Mouse (Mus musculus) left cerebral cortex, postnatal 14 days (tissue): ENCODE results near the gene Mllt6. TPM values are rescaled to one million over a fixed set of nuclear protein-coding genes. Genes with fewer than 3 reads are reported as not detected.
"Not testable (repeated sequence)": the region's sequence is repeated elsewhere in the genome, so short reads cannot be mapped to it uniquely, and the experiment has no call there.

Source experiments
- DNase-seq, 2 experiments: peaks; one replicate each; pipeline ENCODE4 v3.0.0; 2021 to 2022; ENCODE audit warnings: low spot score in 2 of 2, mixed read lengths in 1 of 2
- intact Hi-C: fragments of 180-260 bp; cut with DNase I; formaldehyde crosslinking; loops from one replicate; pipeline ENCODE4 v1.15.1; 2025
- microRNA-seq, 2 experiments: library from miRNA; unstranded; fragments of <30 nt; microRNA quantifications; one replicate each; pipeline ENCODE4 v1.2.0; 2022
- total RNA-seq, 2 experiments: library from RNA; stranded (reverse); gene quantifications; 2 replicates each; pipeline ENCODE4 v1.2.3; 2021

The Mllt6 gene
- total RNA-seq, 2 experiments from 2014 or later, result 79.8 to 80.1 TPM

DNA sequence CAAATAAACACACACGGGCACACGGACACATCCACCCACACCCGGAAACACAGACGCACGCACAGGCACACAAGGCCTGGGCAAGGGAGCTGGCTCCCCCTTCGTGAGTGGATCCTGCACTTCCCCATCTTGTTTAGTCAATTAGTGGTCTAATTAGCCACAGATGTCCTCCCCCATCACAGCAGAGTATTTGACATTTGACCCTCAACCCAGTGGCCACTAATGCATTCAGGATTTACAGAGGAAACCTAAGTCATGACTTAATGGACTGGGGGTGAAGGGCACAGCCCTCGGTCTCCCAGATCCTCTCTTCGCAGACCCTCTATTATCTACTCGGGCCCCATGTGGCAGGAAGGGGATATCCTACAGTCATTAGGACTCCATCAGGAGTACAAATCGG, 70.5 kb downstream of the Mllt6 start:
- intact Hi-C loops, result no loop called here
- no peak for DNase-seq

DNA sequence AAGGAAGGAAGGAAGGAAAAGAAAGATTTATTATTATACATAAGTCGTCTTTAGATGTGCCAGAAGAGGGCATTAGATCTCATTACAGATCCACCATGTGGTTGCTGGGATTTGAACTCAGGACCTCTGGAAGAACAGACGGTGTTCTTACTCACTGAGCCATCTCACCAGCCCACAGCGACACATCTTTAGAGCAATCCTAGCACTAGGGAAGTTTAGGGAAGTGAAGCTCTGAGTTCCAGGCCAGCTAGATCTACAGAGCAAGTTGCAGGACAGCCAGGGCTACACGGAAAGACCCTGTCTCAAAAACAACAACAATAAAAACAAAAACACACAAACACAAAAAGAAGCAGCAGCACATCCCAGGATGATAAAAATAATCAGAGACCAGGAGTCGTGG, 71.6 kb downstream of the Mllt6 start:
- DNase-seq, intact Hi-C loops: not testable (repeated sequence)

Small RNA genes within 50 kb of the gene (microRNA-seq; reads per million reads assigned to microRNA genes)
- gene Gm24158 (0 reads per million in 2 experiments), gene Mir6927 (0.34 to 1.6 reads per million in 2 experiments)

Other genes starting within 250 kb of the Mllt6 start
- 10 to 100 TPM; 70.1 to 71.4 TPM for gene Arhgap23, start 247.9 kb upstream of the Mllt6 start, total RNA-seq
- under 1 TPM in 1 of 2 experiments, not detected in 1; 0.23 TPM for gene 4933428G20Rik, start 163.1 kb upstream of the Mllt6 start, total RNA-seq
- 100 to 1,000 TPM; 341 to 382 TPM for gene Srcin1, start 87.2 kb upstream of the Mllt6 start, total RNA-seq
- 10 to 100 TPM; 34.7 to 37.7 TPM for gene Epop, start 33.7 kb upstream of the Mllt6 start, total RNA-seq
- gene Cisd3, start 22.4 kb downstream of the Mllt6 start, total RNA-seq, result 10 to 100 TPM; 36.7 to 38.9 TPM
- 10 to 100 TPM; 31.3 to 35.8 TPM for gene Pcgf2, start 37.1 kb downstream of the Mllt6 start, total RNA-seq
- 100 to 1,000 TPM; 133 to 136 TPM for gene Psmb3, start 40.0 kb downstream of the Mllt6 start, total RNA-seq
- 100 to 1,000 TPM; 121 to 124 TPM for gene Pip4k2b, start 81.3 kb downstream of the Mllt6 start, total RNA-seq
- gene Cwc25, start 103.1 kb downstream of the Mllt6 start, total RNA-seq, result 10 to 100 TPM; 20.3 to 21.3 TPM
- gene 1700001P01Rik, start 112.5 kb downstream of the Mllt6 start, total RNA-seq, result 1 to 10 TPM in 1 of 2 experiments, not detected in 1; 1.0 TPM
- gene Rpl23, start 119.0 kb downstream of the Mllt6 start, total RNA-seq, result 100 to 1,000 TPM; 342 to 343 TPM
- gene Lasp1, start 135.6 kb downstream of the Mllt6 start, total RNA-seq, result 100 to 1,000 TPM; 189 to 204 TPM
- gene B230217C12Rik, start 177.4 kb downstream of the Mllt6 start, total RNA-seq, result 10 to 100 TPM; 48.5 to 52.8 TPM
- under 1 TPM; 0.86 to 0.99 TPM for gene Fbxo47, start 220.7 kb downstream of the Mllt6 start, total RNA-seq